Mouse (Mus musculus): ENCODE results near the gene Dffa.
"Not testable (repeated sequence)": the region's sequence is repeated elsewhere in the genome, so short reads cannot be mapped to it uniquely, and the experiment has no call there.

Gene Dffa

GRCm38 (mm10) chr4:149098571-149098970 is 5.4 kb upstream of the Dffa start:
- in situ Hi-C loops (cut with MboI, MseI): no loop called here

DNA sequence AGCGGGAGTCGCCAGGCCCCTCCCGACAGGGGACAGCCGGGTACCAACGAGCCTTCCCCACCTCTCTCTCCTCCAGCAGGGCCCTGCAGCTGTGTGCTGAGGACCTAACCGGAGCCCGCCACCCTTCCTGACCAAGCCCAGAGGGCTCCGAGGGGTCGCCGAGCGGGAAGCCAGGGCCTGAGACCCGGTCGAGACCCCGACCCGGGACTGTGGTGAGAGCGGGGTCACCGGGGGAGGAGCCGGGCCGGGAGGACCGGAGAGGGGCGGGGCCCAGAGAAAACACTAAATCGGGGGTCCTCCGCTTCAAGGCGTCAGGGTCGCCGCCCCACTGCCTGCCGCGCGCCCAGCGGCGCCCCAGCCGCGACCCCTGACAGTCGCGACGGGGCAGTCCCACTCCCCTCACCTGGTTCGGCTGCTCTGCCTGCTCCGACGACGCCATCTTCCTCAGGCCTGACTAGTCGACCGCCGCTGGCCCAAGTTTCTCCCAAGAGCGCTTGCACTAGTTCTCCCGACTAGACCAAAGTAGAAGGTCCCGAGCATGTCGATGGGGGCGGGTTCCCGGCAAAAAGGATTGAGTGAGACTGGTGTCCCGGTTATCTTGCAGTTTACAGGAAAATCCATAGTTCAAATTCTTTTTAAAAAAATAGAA is 4.5 kb upstream of the Dffa start, which contains the start of gene Pex14:
Pex14 (minus strand) TSS at position 508 of the 649 bp plus-strand sequence.
- in situ Hi-C loops (cut with MboI, MseI): no loop called here

GRCm38 (mm10) chr4:149100449-149100848 is 3.5 kb upstream of the Dffa start:
- in situ Hi-C loops (cut with MboI, MseI): not testable (repeated sequence)

DNA sequence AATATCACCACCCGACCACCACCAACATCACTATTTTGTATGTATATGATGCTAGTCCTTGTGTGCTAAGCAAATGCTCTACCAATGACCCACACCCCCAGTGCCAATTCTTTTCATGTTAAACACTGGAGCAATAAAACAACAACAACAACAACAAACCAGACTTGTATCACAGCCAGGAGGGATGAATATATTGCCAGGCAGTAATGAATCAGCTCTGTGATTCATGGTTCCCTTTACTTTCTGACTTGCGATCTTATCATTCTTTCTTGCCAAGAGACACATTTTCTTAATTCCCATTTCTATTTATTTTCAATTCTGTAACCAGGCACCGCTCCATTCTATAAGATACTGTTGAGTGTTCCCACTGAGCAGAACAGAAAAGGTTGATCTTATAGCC is 2.5 kb upstream of the Dffa start:
- in situ Hi-C loops (cut with MboI, MseI): no loop called here

GRCm38 (mm10) chr4:149119978-149120562 is 16.1 kb downstream of the Dffa start:
- in situ Hi-C loops (cut with MboI, MseI): not testable (repeated sequence)

DNA sequence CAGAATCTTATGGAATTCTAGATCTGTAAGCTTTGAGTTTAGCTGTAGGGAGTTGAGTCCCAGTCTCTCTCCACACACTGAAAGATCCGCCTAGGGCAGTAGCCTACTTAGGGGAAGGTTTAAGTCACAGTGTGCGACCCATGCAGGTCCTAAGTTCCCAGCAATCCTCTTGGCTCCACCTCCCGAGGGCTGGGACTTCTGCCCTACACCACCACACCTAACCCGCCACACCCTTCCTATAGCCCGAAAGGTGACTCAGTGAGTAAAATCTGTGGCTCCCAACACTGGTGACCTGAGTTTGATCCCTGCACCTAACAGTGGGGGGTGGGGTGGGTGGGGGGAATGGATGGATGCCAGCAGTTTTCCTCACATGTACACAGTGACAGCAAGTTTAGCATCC is 19.5 kb downstream of the Dffa start:
- in situ Hi-C loops (cut with MboI, MseI): no loop called here

DNA sequence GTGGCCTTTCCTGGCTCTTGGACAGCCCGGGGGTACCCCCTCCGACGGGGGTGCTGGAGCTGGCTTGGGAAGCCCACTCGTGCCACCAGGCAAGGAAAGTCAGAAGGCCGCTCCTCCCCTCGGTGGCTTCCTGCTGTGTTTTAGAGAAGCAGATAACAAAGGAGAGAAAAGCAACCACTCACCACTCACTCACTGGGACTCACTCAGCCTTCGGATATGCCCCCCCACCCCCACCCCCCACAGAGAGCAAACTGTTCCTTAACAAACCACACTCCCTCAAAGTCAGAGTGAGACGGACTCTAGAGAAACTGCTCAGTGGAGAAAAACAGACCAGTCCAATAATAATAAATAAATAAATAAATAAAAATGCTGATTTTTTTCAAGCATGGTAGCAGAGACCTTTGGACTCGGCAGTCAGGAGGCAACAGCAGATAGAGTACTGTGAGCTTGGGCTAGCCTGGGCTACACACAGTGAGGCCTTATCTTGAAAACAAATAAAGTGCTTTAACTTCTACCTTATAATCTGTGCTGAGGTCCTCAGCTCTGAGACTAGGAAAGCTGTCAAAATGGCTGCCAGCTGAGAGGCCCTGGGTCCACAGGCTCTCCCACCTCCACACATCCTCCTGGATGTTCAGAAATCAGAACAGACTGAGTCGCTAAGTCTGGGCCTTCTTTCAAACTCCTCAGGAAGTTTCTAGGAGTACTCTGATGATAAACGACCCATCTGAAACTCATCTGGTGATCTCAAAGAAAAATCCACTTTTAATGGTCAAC is 21.6 kb downstream of the Dffa start:
- in situ Hi-C loops (cut with MboI, MseI): no loop called here

DNA sequence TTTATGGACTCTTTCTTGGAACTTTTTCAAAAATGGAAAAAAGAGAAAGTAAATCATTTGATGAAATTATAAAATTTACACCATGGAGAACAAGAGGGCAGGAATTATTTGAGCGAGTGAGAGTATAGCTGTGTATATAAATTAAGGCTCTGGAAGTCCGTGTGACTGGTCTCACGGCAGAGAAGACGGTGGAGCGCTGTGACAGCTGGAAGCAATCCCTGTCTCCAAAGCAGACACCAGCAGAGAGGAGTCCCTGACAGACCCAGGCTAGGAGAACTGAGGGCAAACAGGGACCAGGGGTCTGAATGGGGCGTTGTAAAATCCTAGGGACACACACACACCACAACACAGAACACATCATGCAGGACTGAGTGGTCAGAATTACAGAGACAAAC is 22.2 kb downstream of the Dffa start:
- in situ Hi-C loops (cut with MboI, MseI): no loop called here

- in situ Hi-C loops (cut with MboI, MseI): no loop called here
Observed at GRCm38 (mm10) chr4:149126663-149127062, 22.7 kb downstream of the Dffa start, which contains the start of gene Cort. TSS of gene Cort (minus strand) at chr4:149126763.

DNA sequence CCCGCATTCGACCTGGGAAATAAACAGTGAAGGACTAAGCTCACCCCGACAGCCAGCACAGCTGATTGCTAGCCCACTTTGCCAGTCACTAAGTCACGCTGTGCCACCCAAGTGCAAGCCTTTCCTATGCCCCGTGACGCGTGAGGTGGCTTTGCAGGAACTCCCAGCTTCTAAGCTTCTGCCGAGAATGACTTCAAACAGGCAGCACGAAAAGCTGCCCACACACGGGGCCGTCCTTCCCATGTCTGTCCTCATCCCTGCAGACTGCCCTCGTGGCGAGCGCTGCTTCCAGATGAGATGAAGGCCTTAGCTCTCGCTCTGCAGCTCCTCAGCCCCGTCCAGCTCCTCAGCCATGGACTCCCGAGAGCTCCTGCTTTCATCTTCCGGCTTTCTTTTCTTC is 24.5 kb downstream of the Dffa start:
- in situ Hi-C loops (cut with MboI, MseI): no loop called here

- in situ Hi-C loops (cut with MboI, MseI): no loop called here
Observed at GRCm38 (mm10) chr4:149131021-149131752, 27.2 kb downstream of the Dffa start.

DNA sequence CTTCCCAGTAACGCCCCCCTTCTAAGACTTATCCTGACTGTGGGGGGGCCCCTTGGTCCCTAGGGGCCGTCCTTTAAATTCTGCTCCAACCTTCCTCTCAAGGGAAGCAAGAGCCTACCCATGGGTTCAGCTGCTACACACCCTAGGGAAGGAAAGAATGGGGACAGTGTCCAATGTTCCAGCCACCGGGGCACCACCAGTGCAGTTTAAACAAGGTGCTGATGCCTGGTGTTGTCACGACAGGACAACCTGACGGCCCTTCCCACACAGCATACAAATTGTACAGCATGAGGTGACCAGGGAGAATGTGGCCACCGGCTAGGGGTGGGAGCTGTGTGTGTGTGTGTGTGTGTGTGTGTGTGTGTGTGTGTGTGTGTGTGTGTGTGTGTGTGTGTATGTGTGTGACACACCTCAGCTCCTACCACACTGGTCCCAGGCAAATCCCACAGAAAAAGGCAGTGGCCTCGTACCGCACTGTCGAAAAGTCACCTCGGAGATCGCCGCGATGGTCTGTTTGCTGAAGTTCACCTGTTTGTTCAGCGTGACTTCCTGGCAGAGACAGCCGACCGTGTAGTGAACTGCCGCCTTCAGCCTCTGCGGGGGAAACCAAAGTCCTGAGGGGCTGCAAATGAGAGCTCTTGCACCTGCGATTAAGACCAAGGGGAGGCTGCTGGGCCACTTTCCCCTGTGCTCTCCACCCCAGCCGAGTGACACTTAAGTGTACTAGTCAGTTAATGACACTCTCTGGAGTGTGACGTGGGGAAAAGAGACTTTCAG is 28.0 kb downstream of the Dffa start:
- in situ Hi-C loops (cut with MboI, MseI): no loop called here

DNA sequence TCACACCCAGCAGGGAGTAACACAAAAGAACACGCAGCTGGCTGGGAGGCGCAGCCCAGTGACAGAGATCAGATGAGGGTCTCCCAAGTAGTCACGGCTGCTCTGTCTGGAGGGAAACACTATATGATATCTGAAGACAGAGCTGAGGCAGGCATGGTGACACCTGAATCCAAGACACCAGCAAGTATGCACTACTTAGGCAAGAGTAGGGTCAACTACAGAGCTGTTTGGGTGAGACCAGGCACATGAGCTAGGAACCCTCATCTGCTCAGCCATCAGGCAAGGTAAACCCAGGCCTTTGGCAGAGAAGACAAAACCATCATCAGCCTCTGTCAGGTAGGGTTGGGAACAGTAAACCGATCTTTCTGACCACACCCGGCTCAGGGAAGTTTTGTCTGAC is 29.4 kb downstream of the Dffa start:
- in situ Hi-C loops (cut with MboI, MseI): no loop called here

DNA sequence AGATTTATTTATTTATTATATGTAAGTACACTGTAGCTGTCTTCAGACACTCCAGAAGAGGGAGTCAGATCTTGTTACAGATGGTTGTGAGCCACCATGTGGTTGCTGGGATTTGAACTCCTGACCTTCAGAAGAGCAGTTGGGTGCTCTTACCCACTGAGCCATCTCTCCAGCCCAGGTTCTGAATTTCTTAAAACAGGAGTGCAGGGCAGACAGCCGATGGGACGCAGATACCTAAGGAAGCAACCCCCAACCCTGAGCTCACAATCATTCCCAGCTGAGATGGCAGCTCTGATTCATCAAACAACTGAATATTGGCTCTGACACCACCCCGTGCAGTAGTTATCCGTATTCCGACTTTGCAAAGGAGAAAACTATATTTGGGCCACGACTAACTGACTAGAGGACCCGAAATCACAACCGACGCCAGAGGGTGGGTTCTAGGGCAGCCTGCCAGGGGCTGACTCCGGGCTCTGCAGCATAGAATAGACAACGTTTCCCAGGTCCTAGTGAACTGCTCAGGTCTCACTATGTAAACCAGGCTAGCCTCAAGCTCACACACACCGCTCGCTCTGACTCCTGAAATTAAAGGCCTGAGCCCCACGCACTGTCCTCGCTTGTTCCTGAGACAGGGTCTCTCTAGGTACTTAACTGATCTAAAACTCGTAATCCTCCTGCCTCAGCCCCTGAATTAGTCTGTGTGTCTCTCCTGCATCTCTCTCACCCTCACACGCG is 32.3 kb downstream of the Dffa start:
- in situ Hi-C loops (cut with MboI, MseI): no loop called here

GRCm38 (mm10) chr4:149136982-149137770 is 33.2 kb downstream of the Dffa start, which contains the start of gene Cenps:
TSS of gene Cenps (minus strand) at chr4:149137629.
- in situ Hi-C loops (cut with MboI, MseI): no loop called here

GRCm38 (mm10) chr4:149138515-149138914 is 34.6 kb downstream of the Dffa start:
- in situ Hi-C loops (cut with MboI, MseI): no loop called here

DNA sequence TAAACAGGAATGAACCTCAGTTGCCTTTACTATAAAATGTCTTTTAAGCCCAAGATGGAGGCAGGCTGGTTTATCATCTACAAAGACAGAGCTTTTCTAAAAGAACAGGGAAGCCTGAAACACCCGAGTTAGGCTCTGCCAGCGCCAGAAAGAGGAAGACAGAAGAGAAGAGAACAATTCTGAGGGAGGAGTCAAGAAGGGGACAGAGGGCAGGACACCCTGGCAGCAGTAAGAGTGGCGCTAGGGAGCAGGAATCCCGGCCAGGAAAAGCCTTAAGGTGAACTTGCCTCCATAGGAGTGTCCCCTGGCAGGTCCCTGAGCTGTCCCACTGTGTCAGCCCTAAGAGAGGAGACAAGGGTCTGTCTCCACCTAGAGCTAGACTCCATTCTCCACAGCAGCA is 39.6 kb downstream of the Dffa start:
- in situ Hi-C loops (cut with MboI, MseI): loop anchor here (5.0 kb wide), 1 partner anchor 404 kb away; no protein-coding TSS in a partner anchor

DNA sequence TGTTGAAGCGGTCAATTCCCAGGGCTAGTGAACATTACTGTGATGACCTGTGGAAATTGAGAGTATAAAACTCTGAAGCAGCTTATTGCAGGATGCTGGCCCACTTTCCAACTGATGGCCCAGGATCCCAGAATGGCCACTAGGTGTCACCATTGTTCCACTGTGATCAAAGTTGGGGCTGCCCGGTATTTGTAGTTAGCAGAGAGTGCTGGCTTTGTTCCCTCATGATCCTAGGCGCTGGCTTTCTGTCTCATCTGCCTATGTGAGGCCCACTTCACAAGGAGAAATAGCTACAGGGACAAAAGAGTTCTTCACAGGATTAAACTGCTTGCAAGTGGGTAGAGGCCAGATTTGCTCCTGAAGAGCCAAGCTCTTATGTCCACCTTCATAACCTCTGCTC is 40.5 kb downstream of the Dffa start:
- in situ Hi-C loops (cut with MboI, MseI): loop anchor here (5.0 kb wide), 1 partner anchor 403 kb away; no protein-coding TSS in a partner anchor

GRCm38 (mm10) chr4:149145151-149145550 is 41.2 kb downstream of the Dffa start:
- in situ Hi-C loops (cut with MboI, MseI): no loop called here

DNA sequence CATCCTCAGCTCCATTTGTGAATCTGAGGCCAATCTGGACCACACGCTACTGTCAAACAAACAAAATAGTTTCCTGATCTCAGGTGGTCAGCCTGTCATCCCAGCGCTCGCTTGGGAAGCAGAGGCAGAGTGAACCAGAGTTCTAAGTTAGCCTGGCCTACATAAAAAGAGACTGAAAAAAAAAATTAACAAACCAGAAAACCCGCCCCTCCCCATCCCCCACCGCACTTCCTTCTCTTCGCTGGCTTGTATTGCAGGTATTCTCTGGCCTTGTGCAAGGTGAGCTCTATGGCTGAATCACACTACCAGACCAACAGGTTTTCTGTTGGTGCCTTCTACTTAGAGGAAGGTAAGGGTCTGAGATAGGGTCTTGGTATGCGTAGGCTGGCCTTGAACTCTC is 43.6 kb downstream of the Dffa start:
- in situ Hi-C loops (cut with MboI, MseI): no loop called here

All from regulatory T cell (primary cell).